Mouse (Mus musculus) forebrain, embryonic 16.5 days (tissue): ENCODE results near the gene Spn. TPM values are rescaled to one million over a fixed set of nuclear protein-coding genes. Genes with fewer than 3 reads are reported as not detected.

Experiments used
- polyA plus RNA-seq: library from polyadenylated mRNA; unstranded; fragments of >200 nt; fragmentation: Nextera tagmentation; extraction: Ambion mirVana; gene quantifications from 2 replicates; pipeline ENCODE4 v1.2.1, GENCODE M21; 2015

Gene Spn
- polyA plus RNA-seq, 1 experiment from 2014 or later = 0.09 TPM

Other genes with a start within 250 kb of the Spn start
- gene Tmem219, start 214.9 kb downstream of the Spn start, polyA plus RNA-seq = 33.3 and 37.3 TPM in 2 replicates
- gene Kctd13, start 208.9 kb downstream of the Spn start, polyA plus RNA-seq = 131 and 132 TPM in 2 replicates
- 4.8 and 8.5 TPM in 2 replicates for gene Asphd1, start 188.2 kb downstream of the Spn start, polyA plus RNA-seq
- 26.1 and 30.6 TPM in 2 replicates for gene Sez6l2, start 187.3 kb downstream of the Spn start, polyA plus RNA-seq
- gene Cdipt, start 161.9 kb downstream of the Spn start, polyA plus RNA-seq = 115 and 122 TPM in 2 replicates
- 0.45 and 1.2 TPM in 2 replicates for gene Cdiptos, start 161.7 kb downstream of the Spn start, polyA plus RNA-seq
- 3.0 and 3.7 TPM in 2 replicates for gene Mvp, start 123.2 kb downstream of the Spn start, polyA plus RNA-seq
- not detected in 2 replicates for gene Pagr1b, start 121.3 kb downstream of the Spn start, polyA plus RNA-seq
- gene Pagr1a, start 120.5 kb downstream of the Spn start, polyA plus RNA-seq = 22.9 and 39.8 TPM in 2 replicates
- gene Gm42742, start 116.7 kb downstream of the Spn start, polyA plus RNA-seq = 54.8 and 74.1 TPM in 2 replicates
- gene Prrt2, start 116.6 kb downstream of the Spn start, polyA plus RNA-seq = 21.1 and 29.9 TPM in 2 replicates
- gene Maz, start 110.8 kb downstream of the Spn start, polyA plus RNA-seq = 57.9 and 58.8 TPM in 2 replicates
- 52.9 and 61.2 TPM in 2 replicates for gene Kif22, start 95.4 kb downstream of the Spn start, polyA plus RNA-seq
- gene Zg16, start 50.5 kb downstream of the Spn start, polyA plus RNA-seq = not detected in 2 replicates
- 1.5 and 1.9 TPM in 2 replicates for gene AI467606, start 46.5 kb downstream of the Spn start, polyA plus RNA-seq
- 0.28 and 1.0 TPM in 2 replicates for gene Qprt, start 15.6 kb downstream of the Spn start, polyA plus RNA-seq
- 88.2 and 91.0 TPM in 2 replicates for gene Cd2bp2, start 58.2 kb upstream of the Spn start, polyA plus RNA-seq
- 24.9 and 31.0 TPM in 2 replicates for gene Tbc1d10b, start 70.6 kb upstream of the Spn start, polyA plus RNA-seq
- 4.1 and 8.3 TPM in 2 replicates for gene Mylpf, start 71.1 kb upstream of the Spn start, polyA plus RNA-seq
- 66.1 and 69.3 TPM in 2 replicates for gene Zfp553, start 95.2 kb upstream of the Spn start, polyA plus RNA-seq
- gene Sept1, start 95.3 kb upstream of the Spn start, polyA plus RNA-seq = 18.8 and 26.5 TPM in 2 replicates
- 59.1 and 66.6 TPM in 2 replicates for gene Zfp771, start 106.5 kb upstream of the Spn start, polyA plus RNA-seq
- 143 and 147 TPM in 2 replicates for gene Dctpp1, start 122.9 kb upstream of the Spn start, polyA plus RNA-seq
- 48.3 and 49.2 TPM in 2 replicates for gene Sephs2, start 136.2 kb upstream of the Spn start, polyA plus RNA-seq
- 0.16 and 0.20 TPM in 2 replicates for gene Itgal, start 158.4 kb upstream of the Spn start, polyA plus RNA-seq
- 10.5 and 10.6 TPM in 2 replicates for gene Zfp768, start 207.8 kb upstream of the Spn start, polyA plus RNA-seq
- 8.2 and 9.6 TPM in 2 replicates for gene Zfp747, start 238.2 kb upstream of the Spn start, polyA plus RNA-seq
- 4.2 and 5.1 TPM in 2 replicates for gene 9130019O22Rik, start 249.3 kb upstream of the Spn start, polyA plus RNA-seq